Mouse (Mus musculus) stomach, postnatal 0 days (tissue): Measurements from ENCODE around the gene Stk33. TPM values are rescaled to one million over a fixed set of nuclear protein-coding genes. Genes with fewer than 3 reads are reported as not detected.
A peak's percentile ranks its signal among the peaks of the same experiment; 100 is the strongest.

Source experiments
- ATAC-seq: fragments of 200-750 bp; cut with Nextera tagmentation; 2 replicates; pipeline ENCODE4 v1.8.0; 2017; ENCODE audit not compliant: low FRiP score, low TSS enrichment
- DNase-seq: peaks from one replicate; pipeline ENCODE4 v3.0.0-alpha.2; 2016; ENCODE audit warnings: low spot score
- H3K27ac ChIP-seq: fragments of 300-500 bp; sonication (generic); replicated peaks from 2 replicates; pipeline ENCODE4 v1.5.1; 2014; ENCODE audit warnings: mild to moderate bottlenecking, control low read depth
- H3K27me3 ChIP-seq: fragments of 300-500 bp; sonication (generic); 2 replicates; pipeline ENCODE4 v1.6.1; 2014; ENCODE audit warnings: low read length; ENCODE audit not compliant: control insufficient read depth, insufficient read depth
- H3K36me3 ChIP-seq: fragments of 300-500 bp; sonication (generic); 2 replicates; pipeline ENCODE4 v1.6.1; 2014; ENCODE audit warnings: low read length, mixed read lengths; ENCODE audit not compliant: control insufficient read depth, insufficient read depth
- H3K4me1 ChIP-seq: fragments of 300-500 bp; sonication (generic); replicated peaks from 2 replicates; pipeline ENCODE4 v1.6.1; 2014; ENCODE audit warnings: antibody characterized with exemption; ENCODE audit not compliant: control insufficient read depth, insufficient read depth
- H3K4me2 ChIP-seq: fragments of 300-500 bp; sonication (generic); replicated peaks from 2 replicates; pipeline ENCODE4 v1.6.1; 2014; ENCODE audit warnings: low read depth, mild to moderate bottlenecking, control low read depth, moderate library complexity
- H3K4me3 ChIP-seq: fragments of 300-500 bp; sonication (generic); 2 replicates; pipeline ENCODE4 v1.5.1; 2014; ENCODE audit warnings: low read depth, low read length, control low read depth
- H3K9ac ChIP-seq: fragments of 300-500 bp; sonication (generic); 2 replicates; pipeline ENCODE4 v1.6.1; 2014; ENCODE audit warnings: mild to moderate bottlenecking, low read length, control low read depth, mixed read lengths
- H3K9me3 ChIP-seq: fragments of 300-500 bp; sonication (generic); 2 replicates; pipeline ENCODE4 v1.6.1; 2016; ENCODE audit warnings: low read length; ENCODE audit not compliant: control insufficient read depth
- CTCF ChIP-seq: IDR thresholded peaks from 2 replicates; pipeline ENCODE4 v1.5.1; 2016; ENCODE audit warnings: antibody characterized with exemption, low read depth, mild to moderate bottlenecking, moderate library complexity
- EP300 ChIP-seq: optimal IDR thresholded peaks from 2 replicates; pipeline ENCODE3; 2016; ENCODE audit warnings: antibody characterized with exemption
- WGBS: fragments of 180-500 bp; shearing (Covaris S2); extraction: QIAGEN DNeasy Blood & Tissue Kit; methylation state at CpG from one replicate; pipeline ENCODE4 v1.1.7; 2014; 5-methylcytosine and 5-hydroxymethylcytosine counted together
- polyA plus RNA-seq: library from polyadenylated mRNA; unstranded; fragments of >200 nt; fragmentation: Nextera tagmentation; extraction: Ambion mirVana; gene quantifications from 2 replicates; pipeline ENCODE4 v1.2.1, GENCODE M21; 2015

Gene Stk33
- polyA plus RNA-seq, 1 experiment from 2014 or later = 0.29 TPM

DNA sequence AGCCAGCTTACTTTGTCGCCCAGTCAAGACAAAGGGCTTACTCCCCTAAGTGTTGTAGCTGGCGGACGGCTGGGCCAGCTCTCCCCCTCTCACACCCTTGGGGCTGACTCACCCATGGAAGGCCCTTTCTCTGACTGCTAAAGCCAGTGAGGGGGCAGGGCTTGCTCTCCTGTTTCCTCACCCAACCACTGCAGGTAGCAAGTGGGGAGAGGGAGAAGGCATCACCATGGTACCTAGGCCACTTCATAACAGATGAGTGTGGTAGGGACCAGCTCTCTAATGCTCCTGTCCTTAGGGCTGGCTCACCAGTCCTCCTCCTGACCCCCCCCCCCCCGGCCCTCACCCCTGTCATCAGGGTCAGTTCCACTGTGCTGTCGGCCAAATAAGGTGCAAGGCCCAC is 143.5 kb downstream of the Stk33 start:
- ATAC-seq (no peak), DNase-seq (no peak)
- Histone ChIP-seq H3K36me3 (no peaks in the 10 kb centered on the region), H3K9me3 (no peaks in the 10 kb centered on the region), H3K27ac (no peak overlapping the region), H3K9ac (no peak overlapping the region), H3K4me1 (no peaks in the 10 kb centered on the region), H3K4me2 (no peak overlapping the region), H3K27me3 (no peaks in the 10 kb centered on the region), H3K4me3 (no peak overlapping the region)
- TF ChIP-seq CTCF (no peak), EP300 (no peak)
- 45% methylated on average over 5 of the region's 5 CpGs for WGBS

DNA sequence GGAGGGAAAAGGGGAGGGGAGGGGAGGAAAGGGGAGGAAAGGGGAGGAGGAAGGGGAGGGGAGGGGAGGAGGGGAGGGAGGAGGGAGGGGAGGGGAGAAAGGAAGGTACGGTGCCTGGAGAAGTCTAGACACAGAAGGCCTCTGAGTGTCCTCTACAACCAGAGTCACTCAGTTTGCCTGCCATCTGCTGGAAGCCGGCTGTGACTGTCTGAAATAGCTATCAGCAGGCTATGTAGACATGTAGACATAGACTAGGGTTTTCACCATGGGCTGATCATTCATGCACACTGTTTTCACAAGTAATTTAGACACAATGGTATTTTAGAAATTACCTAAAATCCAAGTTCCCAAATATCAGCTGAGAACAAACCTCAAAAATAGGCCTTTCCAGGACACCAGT is 148.4 kb downstream of the Stk33 start:
- Histone ChIP-seq H3K4me3 (no peak overlapping the region), H3K9me3 (no peaks in the 10 kb centered on the region), H3K27me3 (no peaks in the 10 kb centered on the region), H3K4me1 (no peaks in the 10 kb centered on the region), H3K4me2 (no peak overlapping the region), H3K9ac (no peak overlapping the region), H3K36me3 (no peaks in the 10 kb centered on the region), H3K27ac (no peak overlapping the region)
- ATAC-seq (no peak), DNase-seq (no peak)
- WGBS = 30% methylated on average over 2 of the region's 2 CpGs
- TF ChIP-seq CTCF = peak; percentile 45
- TF ChIP-seq EP300 = no peak

DNA sequence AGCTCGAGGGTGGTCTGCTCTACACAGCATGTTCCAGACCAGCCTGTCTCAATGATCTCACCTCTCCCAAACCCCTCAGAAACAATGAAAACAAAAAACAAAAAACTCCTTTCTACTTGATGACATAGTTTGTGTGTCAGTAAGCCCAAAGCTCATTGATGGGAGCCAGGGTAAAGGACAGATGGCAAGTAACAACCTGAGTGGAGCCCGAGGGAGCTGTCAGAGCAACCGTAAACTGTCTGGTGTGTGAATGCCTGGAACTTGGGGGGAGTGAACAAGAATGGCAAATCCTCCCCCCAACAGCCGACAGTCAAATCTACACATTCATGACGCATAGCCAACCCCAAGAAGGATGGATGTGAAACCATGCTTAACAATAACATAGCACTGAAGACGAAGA is 149.8 kb downstream of the Stk33 start:
- no peaks in the 10 kb centered on the region for H3K27me3 ChIP-seq
- no peaks in the 10 kb centered on the region for H3K36me3 ChIP-seq
- H3K9ac ChIP-seq = no peak overlapping the region
- H3K9me3 ChIP-seq = no peaks in the 10 kb centered on the region
- no peaks in the 10 kb centered on the region for H3K4me1 ChIP-seq
- no peak for TF ChIP-seq CTCF
- no peak for TF ChIP-seq EP300
- 39% methylated on average over 6 of the region's 6 CpGs for WGBS
- no peak overlapping the region for H3K27ac ChIP-seq
- ATAC-seq (no peak), DNase-seq (no peak)
- no peak overlapping the region for H3K4me3 ChIP-seq
- H3K4me2 ChIP-seq = no peak overlapping the region

DNA sequence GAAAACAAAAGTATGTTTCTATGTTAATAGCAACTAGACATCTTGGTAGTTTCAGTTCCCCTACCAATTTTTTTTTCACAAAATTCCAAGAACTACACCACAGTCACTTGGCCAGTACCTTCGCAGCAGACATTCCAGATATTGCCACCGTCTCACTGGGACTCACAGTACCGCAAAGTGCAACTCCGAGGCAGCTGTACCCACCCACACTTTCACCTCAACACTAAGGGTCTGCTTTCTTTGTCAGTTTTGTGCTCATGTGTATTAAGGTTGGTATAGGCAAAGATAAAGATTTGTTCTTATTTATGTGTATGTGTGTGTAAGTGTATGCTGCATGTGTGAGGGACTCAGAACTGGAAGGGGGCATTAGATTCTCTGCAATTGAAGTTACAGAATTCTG is 156.8 kb downstream of the Stk33 start:
- Histone ChIP-seq H3K9me3 (no peaks in the 10 kb centered on the region), H3K36me3 (no peaks in the 10 kb centered on the region), H3K4me2 (no peak overlapping the region), H3K4me1 (no peaks in the 10 kb centered on the region), H3K27ac (no peak overlapping the region), H3K9ac (no peak overlapping the region), H3K4me3 (no peak overlapping the region), H3K27me3 (no peaks in the 10 kb centered on the region)
- ATAC-seq = no peak
- no peak for DNase-seq
- no peak for TF ChIP-seq EP300
- TF ChIP-seq CTCF = no peak
- 75% methylated on average over 4 of the region's 4 CpGs for WGBS

DNA sequence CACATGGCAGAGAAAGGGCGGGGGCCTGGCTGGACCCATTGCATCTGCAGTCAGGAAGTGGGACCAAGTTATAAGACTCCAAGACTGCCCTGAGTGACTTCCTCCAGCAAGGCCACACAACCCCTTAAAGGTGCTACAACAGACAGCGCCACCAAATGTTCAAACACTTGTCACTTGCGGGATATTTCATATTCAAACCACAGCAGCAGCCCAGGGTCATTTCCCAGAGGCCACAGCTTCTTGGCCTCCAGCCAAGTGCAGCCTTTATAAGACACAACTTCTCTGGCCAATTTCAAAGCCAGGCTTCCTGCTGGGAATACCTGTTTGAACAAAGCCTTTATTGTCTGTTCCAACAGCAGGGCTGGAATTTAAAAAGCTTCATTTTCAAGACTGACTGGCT is 162.3 kb downstream of the Stk33 start:
- ATAC-seq (no peak), DNase-seq (peak; percentile 28)
- no peaks in the 10 kb centered on the region for H3K36me3 ChIP-seq
- H3K9me3 ChIP-seq = no peaks in the 10 kb centered on the region
- 51% methylated on average over 3 of the region's 3 CpGs for WGBS
- no peak overlapping the region for H3K4me2 ChIP-seq
- TF ChIP-seq CTCF (peak; percentile 28), EP300 (no peak)
- no peaks in the 10 kb centered on the region for H3K4me1 ChIP-seq
- no peak overlapping the region for H3K27ac ChIP-seq
- no peak overlapping the region for H3K4me3 ChIP-seq
- no peak overlapping the region for H3K9ac ChIP-seq
- H3K27me3 ChIP-seq = no peaks in the 10 kb centered on the region

DNA sequence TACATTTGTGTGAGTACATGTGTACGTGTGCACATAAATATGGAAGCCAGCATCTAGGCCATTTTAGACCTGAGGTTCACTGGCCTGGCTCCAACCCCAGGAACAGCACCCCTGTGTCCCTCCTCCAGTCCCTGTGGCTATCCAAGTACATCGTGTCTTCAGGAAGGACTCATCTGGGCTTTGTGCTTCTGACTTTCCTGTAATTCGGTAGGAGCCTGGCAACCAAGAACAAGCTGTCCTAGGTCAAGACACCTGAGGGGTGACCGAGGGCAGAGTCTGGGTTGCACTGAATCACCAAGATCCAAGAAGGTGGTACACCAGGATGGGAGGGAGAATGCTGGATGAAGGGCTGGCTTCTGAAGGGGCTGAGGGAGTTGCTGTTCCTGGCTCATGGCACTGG is 163.0 kb downstream of the Stk33 start:
- no peaks in the 10 kb centered on the region for H3K27me3 ChIP-seq
- H3K4me1 ChIP-seq = no peaks in the 10 kb centered on the region
- H3K36me3 ChIP-seq = no peaks in the 10 kb centered on the region
- H3K9me3 ChIP-seq = no peaks in the 10 kb centered on the region
- peak; percentile 10 for DNase-seq
- no peak overlapping the region for H3K9ac ChIP-seq
- 85% methylated on average over 4 of the region's 4 CpGs for WGBS
- no peak overlapping the region for H3K4me2 ChIP-seq
- H3K27ac ChIP-seq = no peak overlapping the region
- TF ChIP-seq CTCF = no peak
- TF ChIP-seq EP300 = no peak
- no peak for ATAC-seq
- H3K4me3 ChIP-seq = no peak overlapping the region
